Mouse (Mus musculus) cerebellum, adult 8-10 months (tissue): ENCODE data around the gene Dmac2.
A peak's percentile ranks its signal among the peaks of the same experiment; 100 is the strongest.
"Not testable (repeated sequence)": the region's sequence is repeated elsewhere in the genome, so short reads cannot be mapped to it uniquely, and the experiment has no call there.

ENCODE experiments used
- DNase-seq: peaks from one replicate; pipeline ENCODE4 v3.0.0; 2022

Dmac2 gene

DNA sequence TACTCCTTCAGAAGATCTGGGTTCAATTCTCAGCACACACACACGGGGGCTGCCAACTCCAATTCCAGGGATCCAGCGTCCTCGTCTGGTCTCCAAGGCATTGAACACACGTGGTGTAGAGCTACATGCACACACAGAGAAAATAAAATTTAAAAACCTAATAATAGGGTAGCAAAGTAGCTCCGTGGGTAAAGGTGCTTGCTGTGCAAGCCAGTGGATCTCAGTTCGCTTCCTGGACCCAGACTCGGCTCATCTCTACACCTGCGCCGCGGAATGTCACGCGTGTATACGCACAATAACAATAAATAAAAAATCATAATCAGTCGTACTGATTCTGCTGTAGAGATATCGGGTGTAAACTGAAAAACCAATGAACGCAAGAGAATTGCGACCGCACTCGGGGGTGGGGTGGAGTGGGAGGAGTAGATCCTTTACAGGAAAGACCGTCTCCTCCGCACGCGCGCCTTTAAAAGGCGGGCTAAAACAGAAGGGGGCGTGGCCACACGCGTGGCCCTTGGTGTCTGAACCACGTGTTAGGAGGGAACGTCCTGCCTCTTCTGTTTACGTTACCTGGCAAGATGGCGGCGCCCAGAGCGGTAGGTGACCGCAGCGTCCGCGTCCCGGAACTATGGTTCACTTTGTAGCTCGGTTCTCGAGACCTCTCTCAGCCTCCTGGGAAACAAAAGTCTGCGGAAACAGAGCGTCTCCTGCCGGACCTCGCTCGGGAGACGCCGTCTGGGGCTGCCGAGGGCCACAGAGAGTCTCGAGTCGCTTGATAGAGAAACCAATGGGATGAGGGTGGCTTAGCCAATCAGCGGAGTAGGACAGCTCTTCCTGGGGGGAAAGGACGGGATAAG is at the start of gene Dmac2:
Gene Dmac2, plus strand, starts transcription at position 550 of the 857 bp plus-strand sequence.
- peak; percentile 93 for DNase-seq

DNA sequence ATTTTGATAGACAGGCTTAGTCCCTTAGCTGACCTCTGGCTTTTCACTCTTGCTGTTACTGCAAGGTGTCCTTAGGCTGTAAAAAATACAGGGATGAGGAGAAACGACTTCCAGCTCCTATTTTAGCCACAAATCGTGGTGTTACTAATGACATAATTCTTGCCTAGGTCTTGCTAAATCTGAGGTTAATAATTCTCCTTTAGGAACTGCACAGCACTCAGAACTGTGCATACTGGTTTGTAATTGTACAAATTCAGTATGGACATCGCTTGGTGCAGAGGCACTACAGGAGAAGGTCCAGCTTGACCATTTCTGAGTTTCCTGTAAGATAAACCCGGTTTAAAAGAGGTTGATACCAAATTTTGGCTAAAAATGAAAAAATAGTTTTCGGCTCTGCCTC is 45.4 kb upstream of the Dmac2 start:
- DNase-seq: not testable (repeated sequence)

DNA sequence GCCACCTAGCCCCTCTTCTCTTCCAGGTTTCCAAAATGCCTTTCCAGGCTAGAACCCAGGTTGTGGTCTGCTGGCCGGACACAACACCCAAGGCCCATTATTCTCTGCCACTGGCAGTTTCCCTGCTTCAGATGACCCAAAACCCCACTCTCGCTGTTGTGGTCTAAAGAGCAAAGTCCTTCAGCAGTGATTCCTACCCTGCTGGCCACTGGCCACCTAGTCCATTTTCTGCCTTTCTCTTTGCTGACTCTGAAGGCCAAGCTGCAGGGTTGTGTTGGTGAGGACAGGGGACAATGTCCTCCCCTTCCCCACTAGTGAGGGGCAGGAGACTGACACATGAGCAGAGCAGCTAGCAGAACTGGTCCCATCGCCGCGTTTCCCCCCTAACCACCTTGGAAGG is 44.1 kb upstream of the Dmac2 start:
- no peak for DNase-seq

DNA sequence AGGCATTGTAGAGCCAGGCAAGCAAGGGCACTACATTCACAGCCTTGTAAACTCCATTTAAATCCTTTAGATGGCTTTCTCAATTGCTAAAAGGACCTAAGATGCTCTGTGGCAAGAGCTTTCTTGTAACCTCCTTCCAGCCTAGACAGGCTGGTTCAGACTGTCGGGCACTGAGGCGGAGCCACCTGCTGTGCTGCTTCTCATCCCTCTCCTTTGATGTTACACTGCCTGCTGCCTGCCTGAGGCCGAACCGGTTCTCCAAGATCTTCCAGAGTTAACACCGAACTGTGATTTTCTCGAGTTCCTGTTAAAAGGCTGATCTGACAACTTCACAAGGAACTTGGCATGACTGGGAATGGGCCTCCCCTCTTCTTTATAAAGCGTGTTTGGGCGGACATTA is 43.3 kb upstream of the Dmac2 start:
- DNase-seq: no peak

DNA sequence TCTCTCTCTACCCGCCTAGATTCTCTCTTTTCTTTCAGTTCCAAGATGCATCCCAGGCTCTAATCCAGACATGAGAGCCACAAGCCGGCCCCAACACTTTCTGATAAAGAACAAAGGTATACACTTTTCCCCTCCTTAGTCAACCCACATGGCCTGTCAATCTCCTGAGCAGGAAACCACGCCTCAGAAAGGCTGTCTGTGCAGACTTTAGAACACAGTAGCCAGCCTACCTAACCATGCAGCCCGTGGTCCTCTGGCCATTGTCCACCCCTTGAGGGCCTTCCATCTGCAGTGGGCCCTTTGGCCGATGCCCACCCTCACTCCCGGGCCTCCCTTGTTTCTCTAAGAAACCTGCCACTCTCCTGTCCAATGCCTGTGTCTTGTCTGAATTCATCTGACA is 42.9 kb upstream of the Dmac2 start:
- DNase-seq: not testable (repeated sequence)

DNA sequence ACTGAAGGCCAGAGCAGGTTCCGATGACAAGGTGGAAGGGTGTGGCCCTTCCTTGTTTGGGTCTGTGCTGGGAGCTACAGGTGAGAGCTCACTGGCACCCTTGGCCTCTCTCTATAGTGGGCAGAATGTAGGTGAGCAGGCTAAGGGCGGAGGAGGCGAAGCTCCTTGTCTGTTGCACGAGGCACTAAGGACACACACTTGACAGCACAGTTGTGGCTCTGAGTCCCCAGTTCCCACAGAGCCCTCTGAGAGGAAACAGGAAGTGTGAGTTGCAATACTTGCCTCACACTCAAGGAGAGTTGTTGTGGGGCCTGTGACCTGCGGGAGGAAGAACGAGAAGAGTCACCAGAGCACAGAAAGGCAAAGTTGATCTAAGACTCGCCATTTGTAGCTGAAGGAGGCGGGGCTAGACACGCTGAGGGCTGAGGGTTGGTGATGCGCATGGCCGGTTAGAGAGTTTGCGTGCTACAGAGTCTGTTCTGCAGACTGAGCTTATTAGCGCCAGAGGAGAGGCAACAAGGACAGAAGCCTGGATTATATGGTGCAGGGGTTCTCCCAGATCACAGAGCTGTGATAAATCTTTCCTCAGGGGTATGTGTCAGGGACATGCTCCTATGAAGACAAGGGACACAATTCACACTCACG is 42.3 kb upstream of the Dmac2 start:
- not testable (repeated sequence) for DNase-seq

DNA sequence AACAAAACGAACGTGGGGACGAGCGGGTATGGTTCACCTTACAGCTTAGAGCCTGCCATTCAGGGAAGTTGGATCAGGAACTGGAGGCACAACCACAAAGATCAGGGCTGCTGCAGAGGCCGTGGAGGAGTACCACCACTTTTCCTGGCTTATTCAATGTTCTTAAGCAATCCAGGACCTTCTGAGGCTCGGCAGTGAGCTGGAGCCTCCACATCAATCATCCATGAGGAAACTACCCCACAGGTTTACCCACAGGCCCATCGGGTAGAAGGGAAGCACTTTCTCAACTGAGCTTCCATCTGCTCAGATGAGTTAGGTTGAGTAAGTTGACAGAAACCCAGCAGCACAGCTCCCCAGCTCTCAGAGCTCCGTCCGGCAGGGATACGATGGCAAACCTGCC is 39.8 kb upstream of the Dmac2 start:
- no peak for DNase-seq

DNA sequence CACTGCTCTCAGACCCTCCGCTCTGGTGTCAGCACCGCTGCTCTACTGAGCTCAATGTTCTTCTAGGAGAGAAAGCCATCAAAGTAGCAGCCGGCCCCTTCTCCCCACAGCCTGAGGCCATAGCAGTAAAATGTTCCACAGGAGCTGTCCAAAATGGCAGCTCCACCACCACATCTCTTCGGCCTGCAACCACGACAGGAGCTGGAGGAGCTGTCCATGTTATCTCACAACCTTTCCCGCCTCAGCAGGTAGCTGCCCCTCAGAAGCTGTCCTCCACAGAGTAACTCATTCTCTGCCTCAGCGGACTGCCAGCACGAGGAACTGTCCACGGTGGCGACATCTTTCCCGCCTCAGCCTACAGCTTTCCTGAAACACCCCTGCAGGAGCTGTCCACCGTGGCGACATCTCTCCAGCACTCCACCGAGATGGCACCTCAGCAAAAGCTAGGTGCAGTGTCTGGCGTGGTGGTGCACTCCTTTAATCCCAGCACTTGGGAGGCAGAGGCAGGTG is 36.9 kb upstream of the Dmac2 start:
- DNase-seq: no peak

DNA sequence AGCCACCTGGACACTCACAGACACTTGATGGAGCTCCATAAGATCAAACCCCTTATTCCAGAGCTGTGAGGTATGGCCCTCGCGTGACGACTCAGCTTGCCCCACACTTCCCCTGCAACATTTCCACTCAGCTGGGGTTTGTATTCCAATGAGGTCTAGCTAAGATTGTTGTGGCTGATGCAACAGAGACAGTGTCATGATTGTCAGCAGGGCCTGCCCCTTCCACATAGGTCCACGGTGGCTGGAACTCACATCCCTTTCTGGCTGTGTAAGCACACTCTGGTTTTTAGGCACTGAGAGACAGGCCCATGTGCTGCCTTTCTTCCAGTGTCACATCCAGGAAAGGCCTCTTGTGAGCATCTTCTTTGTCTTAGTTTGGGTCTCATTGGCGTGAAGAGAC is 34.6 kb upstream of the Dmac2 start:
- no peak for DNase-seq

DNA sequence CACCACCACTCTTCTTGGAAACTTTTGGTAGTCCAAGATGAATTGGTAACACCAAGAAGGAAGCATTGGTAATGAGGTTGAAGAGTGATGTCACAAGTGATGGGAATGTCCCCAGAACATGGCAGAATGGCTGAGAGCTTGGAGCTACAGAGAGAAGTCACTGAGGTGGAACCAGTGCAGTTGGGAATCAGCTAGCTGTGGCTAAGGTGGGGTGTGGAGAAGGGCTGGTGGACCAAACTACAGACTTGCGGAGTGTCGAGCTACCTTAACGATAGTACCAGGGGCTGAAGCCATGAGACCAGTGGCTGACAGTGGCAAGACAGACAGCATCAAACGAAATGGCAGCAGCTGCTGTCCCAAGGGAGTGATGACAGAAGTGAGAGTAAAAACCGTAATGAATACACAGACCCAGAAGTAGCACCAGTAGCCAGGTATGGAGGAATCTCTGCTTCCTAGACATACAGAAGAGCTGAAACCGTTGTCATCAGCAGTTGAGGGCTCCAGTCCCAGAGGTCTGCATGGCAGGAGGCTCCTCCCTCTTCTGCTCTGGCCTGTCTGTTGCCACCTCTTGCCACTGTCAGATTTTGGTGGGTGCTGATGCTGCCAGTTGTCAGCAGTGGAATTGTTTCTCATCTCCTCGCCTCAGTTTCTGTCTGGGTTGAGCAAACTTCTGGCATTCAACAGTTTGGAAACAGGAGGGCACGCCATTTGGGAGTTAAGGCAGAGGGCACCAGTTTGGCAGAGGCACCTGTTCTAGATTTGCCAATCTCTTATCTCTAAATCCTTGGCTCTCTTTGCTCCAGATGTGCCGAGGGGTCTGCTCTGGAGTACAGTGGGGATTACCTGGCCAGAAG is 33.6 kb upstream of the Dmac2 start:
- no peak for DNase-seq

DNA sequence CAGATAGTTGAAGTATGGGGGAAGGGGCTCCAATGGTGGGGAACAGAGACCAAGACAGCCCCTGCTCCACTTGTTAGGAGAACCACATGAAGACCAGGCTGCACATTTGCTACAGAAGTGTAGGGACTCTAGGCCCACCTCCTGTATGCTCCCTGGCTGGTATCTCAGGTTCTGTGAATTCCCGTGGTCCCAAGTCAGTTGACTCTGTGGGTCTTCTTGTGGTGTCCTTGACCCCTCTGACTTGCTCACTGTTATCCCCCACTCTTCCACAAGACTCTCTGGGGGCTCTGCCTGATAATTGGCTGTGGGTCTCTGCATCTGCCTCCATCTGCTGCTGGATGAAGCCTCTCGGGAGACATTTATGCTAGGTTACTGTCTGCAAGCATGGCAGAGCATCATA is 28.0 kb upstream of the Dmac2 start:
- no peak for DNase-seq

DNA sequence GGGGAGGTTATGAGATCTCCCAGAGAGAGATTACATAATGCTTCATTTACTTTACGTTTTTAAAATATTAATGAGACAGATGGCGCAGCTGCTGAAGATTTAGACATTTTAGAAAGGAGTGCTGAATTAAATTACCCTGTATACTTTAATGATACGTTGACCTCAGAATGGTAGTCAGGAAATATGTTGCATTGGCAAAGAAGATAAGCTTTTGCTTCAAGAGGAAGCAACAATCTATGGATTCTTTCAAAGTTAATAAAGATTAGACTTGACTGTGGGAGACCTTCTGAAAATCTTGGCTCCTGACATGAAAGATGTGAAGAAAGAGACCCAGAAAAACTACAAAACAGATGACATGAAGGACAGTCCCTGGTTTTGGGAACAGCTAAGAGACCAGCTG is 25.4 kb upstream of the Dmac2 start:
- DNase-seq: no peak

DNA sequence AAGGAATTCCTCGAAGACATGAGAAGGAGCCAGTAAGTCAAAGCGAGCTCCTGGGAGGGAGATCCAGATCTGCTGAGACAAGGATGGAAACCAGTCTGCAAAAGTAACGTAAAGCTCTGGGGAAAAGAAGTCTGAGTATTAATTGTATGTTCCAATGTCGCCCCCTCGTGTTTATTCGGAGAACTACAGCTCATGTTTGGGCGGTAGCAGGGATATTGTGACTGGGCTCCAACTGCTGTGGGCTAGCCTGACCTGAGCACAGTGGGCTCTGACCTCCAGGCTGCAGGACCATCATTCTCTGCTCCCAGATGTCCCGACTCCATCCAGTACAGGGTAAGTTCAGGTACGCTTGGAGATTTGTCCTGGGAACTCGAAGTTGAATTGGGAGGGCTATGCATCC is 19.6 kb upstream of the Dmac2 start:
- peak; percentile 73 for DNase-seq

DNA sequence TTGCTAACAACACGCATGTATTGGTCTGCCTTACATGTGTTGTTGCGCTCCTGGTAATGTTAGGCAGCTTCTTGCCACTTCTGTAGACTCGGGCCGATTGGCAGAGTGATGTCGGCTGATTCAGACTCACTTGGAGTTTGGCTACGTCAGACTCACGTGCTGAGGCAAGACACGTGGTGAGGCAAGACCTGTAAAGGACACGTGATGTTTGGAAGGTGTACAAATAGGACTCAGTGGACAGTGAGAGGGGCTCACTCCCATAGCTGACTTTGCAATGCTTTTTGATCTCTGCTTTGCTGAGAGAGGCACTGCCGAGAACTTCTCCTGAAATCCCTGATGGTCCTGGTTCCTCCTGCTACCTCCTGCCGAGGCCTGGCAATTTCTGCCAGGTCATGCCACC is 18.5 kb upstream of the Dmac2 start:
- DNase-seq: no peak

DNA sequence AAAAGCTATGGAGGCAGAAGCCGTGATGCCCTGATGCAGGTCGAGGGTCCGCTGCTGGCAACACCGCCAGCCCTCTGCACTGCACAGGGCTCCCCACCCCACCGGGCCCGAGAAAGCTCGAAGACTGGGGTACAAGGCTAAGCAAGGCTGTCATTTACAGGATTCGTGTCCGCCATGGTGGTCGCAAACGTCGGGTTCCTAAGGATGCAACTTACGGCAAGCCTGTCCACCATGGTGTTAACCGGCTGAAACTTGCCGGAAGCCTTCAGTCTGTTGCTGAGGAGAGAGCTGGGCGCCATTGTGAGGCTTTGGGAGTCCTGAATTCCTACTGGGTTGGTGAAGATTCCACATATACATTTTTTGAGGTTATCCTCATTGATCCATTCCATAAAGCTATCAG is 17.9 kb upstream of the Dmac2 start:
- no peak for DNase-seq

DNA sequence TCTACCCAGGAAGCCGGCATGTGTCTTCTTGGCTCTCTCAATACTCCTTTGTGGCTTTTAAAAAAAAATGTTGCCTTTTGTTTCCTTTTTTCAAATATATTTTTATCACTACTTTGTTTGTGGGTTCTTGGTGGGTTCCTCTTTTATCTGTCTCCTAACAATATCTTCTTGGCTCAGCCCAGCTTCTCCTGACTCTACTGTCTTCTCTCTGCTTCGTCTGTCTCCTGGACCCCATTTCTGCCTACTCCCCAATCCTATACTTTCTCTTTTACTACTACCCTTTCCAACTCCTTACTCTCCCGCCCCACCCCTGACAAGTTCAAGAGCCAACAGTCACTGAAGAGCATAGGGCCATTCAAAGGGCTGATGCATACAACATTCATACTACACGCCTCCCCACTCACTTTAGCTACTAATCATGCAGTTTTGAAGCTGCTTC is 12.6 kb upstream of the Dmac2 start:
- no peak for DNase-seq

DNA sequence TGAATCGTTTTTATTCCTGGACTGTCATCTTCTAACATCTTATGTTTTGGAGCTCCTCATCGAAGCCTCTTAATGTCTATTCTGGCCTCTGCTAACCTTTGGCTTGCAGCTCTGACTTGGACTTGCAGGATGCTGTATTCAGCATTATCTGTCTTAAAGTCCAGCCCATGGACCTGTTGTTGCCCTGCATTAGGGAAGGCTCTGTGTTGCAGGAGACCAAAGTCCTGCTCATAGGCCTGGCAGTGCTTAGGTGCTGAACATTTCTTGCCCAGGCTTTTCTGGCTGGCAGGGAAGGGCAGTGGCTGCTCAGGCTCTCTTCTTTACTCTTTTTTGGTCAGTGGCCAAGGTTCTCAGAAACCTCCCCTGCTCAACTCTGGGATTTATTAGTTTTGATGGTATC is 12.0 kb upstream of the Dmac2 start:
- DNase-seq: no peak

DNA sequence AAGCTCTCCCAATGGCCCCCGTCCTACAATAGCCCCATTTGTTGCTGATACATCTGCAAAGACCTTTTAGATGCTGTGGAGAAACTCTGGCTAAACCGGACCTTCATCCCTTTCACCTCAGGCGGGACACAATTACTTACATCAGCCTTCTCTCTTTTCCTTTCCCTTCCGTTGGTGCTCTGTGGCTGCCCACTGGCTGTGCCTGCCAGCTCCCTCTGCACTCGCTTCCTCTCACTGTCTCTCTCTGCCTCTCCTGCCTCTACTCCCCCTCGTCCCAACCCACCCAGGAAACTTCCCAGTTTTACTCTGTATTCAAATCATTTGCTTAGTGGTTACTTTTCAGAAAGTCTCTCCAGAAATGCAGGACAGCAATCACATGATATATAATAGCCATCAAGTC is 9.2 kb upstream of the Dmac2 start:
- no peak for DNase-seq

DNA sequence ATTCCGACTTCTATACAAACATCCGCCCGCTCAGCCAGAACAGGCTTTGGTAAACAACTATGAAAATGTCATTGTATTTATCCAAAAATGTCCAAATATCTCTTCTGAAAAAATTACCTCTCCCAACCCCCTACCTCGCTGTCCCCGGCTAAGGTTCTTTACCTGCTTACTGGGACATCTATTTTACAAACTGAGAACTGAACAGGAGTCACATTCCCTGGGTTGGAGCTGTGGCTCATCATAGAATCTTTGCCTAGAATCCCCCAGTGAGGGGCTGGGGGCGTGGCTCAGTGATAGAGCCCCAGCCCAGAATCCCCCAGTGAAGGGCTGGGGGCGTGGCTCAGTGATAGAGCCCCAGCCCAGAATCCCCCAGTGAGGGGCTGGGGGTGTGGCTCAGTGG is 7.7 kb upstream of the Dmac2 start:
- DNase-seq: no peak

DNA sequence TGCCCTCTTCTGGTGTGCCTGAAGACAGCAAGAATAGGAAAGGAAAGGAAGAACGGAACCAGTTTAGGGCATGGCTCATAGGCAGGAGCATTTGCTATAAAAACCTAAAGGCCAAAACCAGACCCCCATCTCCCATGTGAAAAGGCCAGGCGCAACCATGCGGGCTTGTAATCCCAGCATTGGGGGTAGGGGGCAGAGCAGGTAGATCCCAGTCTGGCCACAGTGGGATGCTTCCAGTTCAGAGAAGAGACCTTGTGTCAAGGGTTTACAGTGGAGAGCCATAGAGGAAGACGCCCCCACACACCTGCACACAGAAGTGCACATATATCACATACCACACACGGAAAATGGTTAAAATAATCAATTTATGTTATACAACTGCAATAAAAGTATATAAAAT is 5.1 kb upstream of the Dmac2 start:
- DNase-seq: no peak

DNA sequence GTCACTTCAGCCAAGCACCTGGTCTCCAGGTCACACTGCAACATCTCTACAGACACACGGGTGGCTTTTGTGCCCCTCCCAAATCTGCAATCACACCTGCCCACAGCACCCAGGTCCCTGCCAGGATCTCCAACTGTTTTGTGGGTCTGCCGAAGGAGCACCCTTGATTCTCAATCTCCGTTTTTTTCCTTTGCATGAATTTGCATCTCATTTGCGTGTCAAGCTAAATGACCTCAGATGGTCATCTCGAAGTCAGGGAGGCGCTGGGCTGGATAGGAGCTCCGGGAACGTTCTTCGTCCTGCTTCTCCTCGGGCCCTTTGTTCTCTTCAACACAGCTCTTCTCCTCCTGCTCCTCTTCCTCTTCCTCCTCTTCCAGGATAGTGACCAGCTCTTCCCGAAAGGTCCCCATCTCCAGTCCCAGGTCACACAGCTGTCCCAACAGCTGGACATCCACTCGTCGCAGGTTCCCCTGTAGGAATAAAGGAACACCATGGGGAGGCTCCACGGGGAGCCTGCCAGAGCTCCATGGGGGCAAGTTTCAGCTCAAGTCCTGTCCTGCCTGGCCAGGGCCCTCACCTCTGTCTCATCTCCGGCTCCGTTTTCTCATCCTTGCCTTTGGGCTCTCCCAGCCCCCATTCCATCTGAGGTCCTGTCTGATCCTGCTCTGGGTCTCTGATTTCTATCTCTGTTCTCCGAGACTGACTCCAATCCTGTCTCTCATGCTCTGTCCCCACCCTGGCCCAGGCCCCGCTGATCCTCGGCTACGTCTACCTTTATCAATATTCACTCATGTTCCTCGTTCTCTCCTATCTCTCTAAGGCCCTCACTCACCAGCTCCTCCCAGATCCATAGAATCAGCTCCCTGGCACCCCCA is 4.1 kb upstream of the Dmac2 start:
- no peak for DNase-seq

DNA sequence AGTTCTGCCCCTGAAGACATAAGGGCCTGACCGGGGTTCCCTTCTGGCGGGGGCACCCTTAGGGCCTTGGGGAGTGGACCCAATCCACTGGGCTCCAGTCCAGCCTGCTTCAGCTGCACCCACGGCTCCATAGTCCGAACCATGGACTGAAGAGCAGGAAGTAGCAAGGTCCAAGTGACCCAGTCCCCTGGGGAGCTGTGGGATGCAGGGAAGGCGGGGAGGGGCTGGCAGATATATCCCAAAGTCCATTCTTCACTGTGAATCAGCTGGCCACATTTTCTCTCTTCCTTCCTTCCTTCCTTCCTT is 3.6 kb upstream of the Dmac2 start, which contains the start of gene Erich4:
Gene Erich4, minus strand, starts transcription at position 187 of the 306 bp plus-strand sequence.
- DNase-seq: no peak
